Mouse (Mus musculus): Measurements from ENCODE around the gene Sart3. TPM values are rescaled to one million over a fixed set of nuclear protein-coding genes. Genes with fewer than 3 reads are reported as not detected.
"Not testable (repeated sequence)": the region's sequence is repeated elsewhere in the genome, so short reads cannot be mapped to it uniquely, and the experiment has no call there.

The Sart3 gene
- polyA plus RNA-seq, 1 experiment: 13.4 TPM

- not testable (repeated sequence) for H3K4me3 ChIP-seq (ENCODE audit: insufficient read depth, low read depth, low read length); H3K4me1 ChIP-seq (ENCODE audit: control insufficient read depth, insufficient read depth, low read length); H3K27ac ChIP-seq (ENCODE audit: insufficient read depth, low read depth, low read length); H3K27me3 ChIP-seq (replicated peaks; ENCODE audit: control insufficient read depth, insufficient read depth, low read length); H3K36me3 ChIP-seq (ENCODE audit: control insufficient read depth, insufficient read depth, low read length)
- peak; percentile 25; the same call in 1 of the 2 replicates for TF ChIP-seq CTCF (conservative IDR thresholded peaks at IDR 0.05; ENCODE audit: insufficient read depth, insufficient read length, low read depth, low read length)
- 23% methylated on average over 11 of the region's 12 CpGs for WGBS
- DNase-seq: peak; percentile 47
Measured at GRCm38 (mm10) chr5:113811824-113812420, 39.6 kb upstream of the Sart3 start.

DNA sequence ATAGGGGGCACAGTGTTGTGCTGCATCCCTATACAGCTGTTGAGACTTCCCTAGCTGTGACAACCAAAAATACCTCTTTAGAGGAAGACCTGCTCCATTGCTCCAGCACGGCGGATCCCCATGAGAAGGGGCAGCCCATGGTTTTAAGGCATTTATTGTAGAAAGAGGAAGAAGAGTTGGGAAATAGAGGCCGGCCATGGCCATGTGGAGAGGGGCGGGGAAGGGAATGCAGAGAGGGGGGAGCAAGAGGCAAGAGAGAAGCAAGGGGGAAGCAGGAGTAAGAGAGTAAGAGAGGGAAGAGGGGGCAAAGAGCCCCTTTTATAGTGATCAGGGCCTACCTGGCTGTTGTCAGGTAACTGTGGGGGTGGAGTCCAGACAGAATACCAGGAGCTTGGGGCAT, 37.8 kb upstream of the Sart3 start:
- H3K4me3 ChIP-seq (ENCODE audit: insufficient read depth, low read depth, low read length): no peak overlapping the region
- H3K36me3 ChIP-seq (ENCODE audit: control insufficient read depth, insufficient read depth, low read length): no peaks in the 10 kb centered on the region
- no peak overlapping the region for H3K27ac ChIP-seq (ENCODE audit: insufficient read depth, low read depth, low read length)
- WGBS: 93% methylated on average over 4 of the region's 4 CpGs
- H3K4me1 ChIP-seq (ENCODE audit: control insufficient read depth, insufficient read depth, low read length): no peaks in the 10 kb centered on the region
- no peak for TF ChIP-seq POLR2A (IDR thresholded peaks at IDR 0.05; ENCODE audit: low read depth, low read length)
- no peak for TF ChIP-seq CTCF (conservative IDR thresholded peaks at IDR 0.05; ENCODE audit: insufficient read depth, insufficient read length, low read depth, low read length)
- no peak for DNase-seq
- no peaks in the 10 kb centered on the region for H3K27me3 ChIP-seq (replicated peaks; ENCODE audit: control insufficient read depth, insufficient read depth, low read length)

DNA sequence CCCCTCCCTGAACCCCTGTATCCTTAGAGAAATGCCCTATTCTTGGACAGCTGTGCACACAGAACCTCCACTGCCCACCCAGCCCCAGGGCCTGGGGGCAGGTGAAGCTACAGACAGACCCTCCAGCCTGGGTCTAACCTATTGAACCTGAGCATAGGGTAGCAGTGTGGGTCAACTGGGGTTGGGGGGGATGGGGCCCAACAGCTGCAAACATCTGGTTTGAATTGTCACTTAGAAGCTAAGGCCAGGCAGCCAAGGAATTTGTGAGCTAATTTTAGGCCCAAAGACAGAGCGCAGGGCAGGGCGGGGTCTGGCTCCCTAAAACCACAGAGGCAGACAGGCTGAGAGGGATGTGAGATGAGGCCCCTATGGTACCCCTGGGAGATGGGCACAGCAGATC, 35.9 kb upstream of the Sart3 start:
- no peaks in the 10 kb centered on the region for H3K36me3 ChIP-seq (ENCODE audit: control insufficient read depth, insufficient read depth, low read length)
- WGBS: 67% methylated on average over 2 of the region's 2 CpGs
- TF ChIP-seq POLR2A (IDR thresholded peaks at IDR 0.05; ENCODE audit: low read depth, low read length): no peak
- TF ChIP-seq CTCF (conservative IDR thresholded peaks at IDR 0.05; ENCODE audit: insufficient read depth, insufficient read length, low read depth, low read length): no peak
- H3K27me3 ChIP-seq (replicated peaks; ENCODE audit: control insufficient read depth, insufficient read depth, low read length): no peaks in the 10 kb centered on the region
- no peaks in the 10 kb centered on the region for H3K4me1 ChIP-seq (ENCODE audit: control insufficient read depth, insufficient read depth, low read length)
- no peak overlapping the region for H3K4me3 ChIP-seq (ENCODE audit: insufficient read depth, low read depth, low read length)
- peak; percentile 19 for DNase-seq
- H3K27ac ChIP-seq (ENCODE audit: insufficient read depth, low read depth, low read length): no peak overlapping the region

- no peak for TF ChIP-seq CTCF (conservative IDR thresholded peaks at IDR 0.05; ENCODE audit: insufficient read depth, insufficient read length, low read depth, low read length)
- TF ChIP-seq POLR2A (IDR thresholded peaks at IDR 0.05; ENCODE audit: low read depth, low read length): no peak
- H3K36me3 ChIP-seq (ENCODE audit: control insufficient read depth, insufficient read depth, low read length): no peaks in the 10 kb centered on the region
- DNase-seq: no peak
- no peaks in the 10 kb centered on the region for H3K27me3 ChIP-seq (replicated peaks; ENCODE audit: control insufficient read depth, insufficient read depth, low read length)
- H3K4me3 ChIP-seq (ENCODE audit: insufficient read depth, low read depth, low read length): no peak overlapping the region
- no peak overlapping the region for H3K27ac ChIP-seq (ENCODE audit: insufficient read depth, low read depth, low read length)
- H3K4me1 ChIP-seq (ENCODE audit: control insufficient read depth, insufficient read depth, low read length): no peaks in the 10 kb centered on the region
- 67% methylated on average over 9 of the region's 9 CpGs for WGBS
Measured at GRCm38 (mm10) chr5:113807712-113808111, 35.4 kb upstream of the Sart3 start.

DNA sequence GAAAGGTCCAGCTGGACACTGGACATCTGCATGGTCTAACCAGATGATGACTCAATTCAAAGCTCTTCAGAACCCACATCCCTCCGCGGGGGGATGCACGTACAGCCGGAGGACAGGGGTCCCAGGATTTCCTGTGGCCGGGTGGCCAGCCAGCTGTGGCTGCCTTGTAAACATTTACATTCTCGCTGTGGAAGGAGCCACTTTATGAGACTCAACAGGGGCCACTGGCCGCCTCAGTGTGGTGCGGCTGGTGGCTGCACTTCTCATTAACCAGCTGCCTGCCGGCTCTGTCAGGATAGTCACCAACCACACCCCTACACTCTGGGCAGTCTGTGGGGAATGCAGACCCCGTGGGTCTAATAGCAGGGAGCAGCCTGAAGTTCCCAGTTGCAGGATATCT, 34.1 kb upstream of the Sart3 start:
- Histone ChIP-seq H3K27ac (ENCODE audit: insufficient read depth, low read depth, low read length) (no peak overlapping the region), H3K4me1 (ENCODE audit: control insufficient read depth, insufficient read depth, low read length) (no peaks in the 10 kb centered on the region)

GRCm38 (mm10) chr5:113805301-113805700, 33.0 kb upstream of the Sart3 start:
- no peak for TF ChIP-seq POLR2A (IDR thresholded peaks at IDR 0.05; ENCODE audit: low read depth, low read length)
- TF ChIP-seq CTCF (conservative IDR thresholded peaks at IDR 0.05; ENCODE audit: insufficient read depth, insufficient read length, low read depth, low read length): no peak
- WGBS: 82% methylated on average over 9 of the region's 9 CpGs
- no peaks in the 10 kb centered on the region for H3K4me1 ChIP-seq (ENCODE audit: control insufficient read depth, insufficient read depth, low read length)
- H3K4me3 ChIP-seq (ENCODE audit: insufficient read depth, low read depth, low read length): no peak overlapping the region
- no peaks in the 10 kb centered on the region for H3K27me3 ChIP-seq (replicated peaks; ENCODE audit: control insufficient read depth, insufficient read depth, low read length)
- no peak overlapping the region for H3K27ac ChIP-seq (ENCODE audit: insufficient read depth, low read depth, low read length)
- no peaks in the 10 kb centered on the region for H3K36me3 ChIP-seq (ENCODE audit: control insufficient read depth, insufficient read depth, low read length)
- DNase-seq: no peak

More for the DNA sequence above, 34.1 kb upstream of the Sart3 start:
- no peaks in the 10 kb centered on the region for H3K36me3 ChIP-seq (ENCODE audit: control insufficient read depth, insufficient read depth, low read length)
- H3K27me3 ChIP-seq (replicated peaks; ENCODE audit: control insufficient read depth, insufficient read depth, low read length): no peaks in the 10 kb centered on the region
- H3K4me3 ChIP-seq (ENCODE audit: insufficient read depth, low read depth, low read length): no peak overlapping the region
- TF ChIP-seq CTCF (conservative IDR thresholded peaks at IDR 0.05; ENCODE audit: insufficient read depth, insufficient read length, low read depth, low read length) (no peak), POLR2A (IDR thresholded peaks at IDR 0.05; ENCODE audit: low read depth, low read length) (no peak)
- 20% methylated on average over 10 of the region's 10 CpGs for WGBS
- no peak for DNase-seq

GRCm38 (mm10) chr5:113804395-113804966, 32.2 kb upstream of the Sart3 start:
- Histone ChIP-seq H3K27ac (ENCODE audit: insufficient read depth, low read depth, low read length) (no peak overlapping the region), H3K4me3 (ENCODE audit: insufficient read depth, low read depth, low read length) (no peak overlapping the region), H3K36me3 (ENCODE audit: control insufficient read depth, insufficient read depth, low read length) (no peaks in the 10 kb centered on the region), H3K4me1 (ENCODE audit: control insufficient read depth, insufficient read depth, low read length) (no peaks in the 10 kb centered on the region), H3K27me3 (replicated peaks; ENCODE audit: control insufficient read depth, insufficient read depth, low read length) (no peaks in the 10 kb centered on the region)
- WGBS: 53% methylated on average over 7 of the region's 7 CpGs
- DNase-seq: no peak
- no peak for TF ChIP-seq POLR2A (IDR thresholded peaks at IDR 0.05; ENCODE audit: low read depth, low read length)
- no peak for TF ChIP-seq CTCF (conservative IDR thresholded peaks at IDR 0.05; ENCODE audit: insufficient read depth, insufficient read length, low read depth, low read length)

Measured in kidney, adult 2 months (tissue).